Mouse (Mus musculus): Measurements from ENCODE around the gene Lbhd1. TPM values are rescaled to one million over a fixed set of nuclear protein-coding genes. Genes with fewer than 3 reads are reported as not detected.
A peak's percentile ranks its signal among the peaks of the same experiment; 100 is the strongest.

The Lbhd1 gene
- polyA plus RNA-seq, 1 experiment: 3.0 TPM

GRCm38 (mm10) chr19:8911810-8912209 lies 28.3 kb downstream of the Lbhd1 start:
- no peak overlapping the region for H3K27ac ChIP-seq (ENCODE audit: control insufficient read depth, insufficient read depth, low read length)
- 99% methylated on average over 5 of the region's 5 CpGs for WGBS

GRCm38 (mm10) chr19:8914212-8914611 lies 30.7 kb downstream of the Lbhd1 start:
- no peak overlapping the region for H3K4me3 ChIP-seq (ENCODE audit: control insufficient read depth, insufficient read depth, low read length)
- H3K27me3 ChIP-seq (ENCODE audit: control insufficient read depth, insufficient read depth, low read length): no peaks in the 10 kb centered on the region
- peaks cover 72% of the 10 kb centered on the region for H3K36me3 ChIP-seq (ENCODE audit: control insufficient read depth, insufficient read depth, low read length)
- 95% methylated on average over 3 of the region's 3 CpGs for WGBS
- H3K4me1 ChIP-seq (replicated peaks; ENCODE audit: control insufficient read depth, insufficient read depth, low read length): no peaks in the 10 kb centered on the region
- TF ChIP-seq CTCF (IDR thresholded peaks at IDR 0.05; ENCODE audit: borderline replicate concordance, control insufficient read depth, extremely low read depth, insufficient read depth, low read length, poor library complexity) (no peak), POLR2A (IDR thresholded peaks at IDR 0.05; ENCODE audit: control insufficient read depth, extremely low read depth, insufficient read depth, low read length, poor library complexity) (no peak)
- H3K27ac ChIP-seq (ENCODE audit: control insufficient read depth, insufficient read depth, low read length): no peak overlapping the region
- DNase-seq: no peak

More at GRCm38 (mm10) chr19:8911810-8912209, 28.3 kb downstream of the Lbhd1 start:
- Histone ChIP-seq H3K27me3 (ENCODE audit: control insufficient read depth, insufficient read depth, low read length) (no peaks in the 10 kb centered on the region), H3K4me1 (replicated peaks; ENCODE audit: control insufficient read depth, insufficient read depth, low read length) (no peaks in the 10 kb centered on the region), H3K36me3 (ENCODE audit: control insufficient read depth, insufficient read depth, low read length) (peaks cover 96% of the 10 kb centered on the region), H3K4me3 (ENCODE audit: control insufficient read depth, insufficient read depth, low read length) (no peak overlapping the region)
- TF ChIP-seq CTCF (IDR thresholded peaks at IDR 0.05; ENCODE audit: borderline replicate concordance, control insufficient read depth, extremely low read depth, insufficient read depth, low read length, poor library complexity) (no peak), POLR2A (IDR thresholded peaks at IDR 0.05; ENCODE audit: control insufficient read depth, extremely low read depth, insufficient read depth, low read length, poor library complexity) (no peak)
- DNase-seq: no peak

DNA sequence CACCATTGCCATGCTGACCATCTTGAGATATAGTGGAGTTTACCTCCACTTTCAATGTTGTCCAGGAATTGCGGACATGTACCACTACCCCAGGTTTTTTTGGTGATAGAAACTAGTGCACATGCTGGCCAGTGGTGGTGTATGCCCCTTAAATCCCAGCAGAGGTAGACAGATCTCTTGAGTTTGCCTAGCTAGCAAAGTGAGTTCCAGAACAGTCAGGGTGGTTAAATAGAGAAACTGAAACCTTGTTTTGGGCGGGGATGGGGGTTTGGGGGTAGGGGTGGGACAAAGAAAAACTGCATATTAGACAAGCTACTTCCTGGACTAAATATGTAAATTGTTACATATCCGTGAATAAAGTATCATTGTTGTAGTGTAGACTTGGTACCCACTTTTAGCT lies 35.5 kb downstream of the Lbhd1 start:
- peaks cover 24% of the 10 kb centered on the region for H3K36me3 ChIP-seq (ENCODE audit: control insufficient read depth, insufficient read depth, low read length)
- no peak for DNase-seq
- no peak overlapping the region for H3K4me3 ChIP-seq (ENCODE audit: control insufficient read depth, insufficient read depth, low read length)
- 51% methylated on average over 3 of the region's 3 CpGs for WGBS
- no peaks in the 10 kb centered on the region for H3K27me3 ChIP-seq (ENCODE audit: control insufficient read depth, insufficient read depth, low read length)
- H3K4me1 ChIP-seq (replicated peaks; ENCODE audit: control insufficient read depth, insufficient read depth, low read length): peaks cover 5% of the 10 kb centered on the region; the same call in 1 of the 2 replicates
- no peak overlapping the region for H3K27ac ChIP-seq (ENCODE audit: control insufficient read depth, insufficient read depth, low read length)
- TF ChIP-seq POLR2A (IDR thresholded peaks at IDR 0.05; ENCODE audit: control insufficient read depth, extremely low read depth, insufficient read depth, low read length, poor library complexity): no peak

GRCm38 (mm10) chr19:8919684-8920072 lies 36.1 kb downstream of the Lbhd1 start:
- Histone ChIP-seq H3K4me3 (ENCODE audit: control insufficient read depth, insufficient read depth, low read length) (no peak overlapping the region), H3K4me1 (replicated peaks; ENCODE audit: control insufficient read depth, insufficient read depth, low read length) (peaks cover 5% of the 10 kb centered on the region; the same call in 1 of the 2 replicates), H3K36me3 (ENCODE audit: control insufficient read depth, insufficient read depth, low read length) (peaks cover 17% of the 10 kb centered on the region), H3K27me3 (ENCODE audit: control insufficient read depth, insufficient read depth, low read length) (no peaks in the 10 kb centered on the region), H3K27ac (ENCODE audit: control insufficient read depth, insufficient read depth, low read length) (peak overlapping the region; percentile 24; the same call in 1 of the 2 replicates)
- no peak for TF ChIP-seq POLR2A (IDR thresholded peaks at IDR 0.05; ENCODE audit: control insufficient read depth, extremely low read depth, insufficient read depth, low read length, poor library complexity)
- WGBS: 79% methylated on average over 6 of the region's 6 CpGs
- no peak for DNase-seq

GRCm38 (mm10) chr19:8920073-8920736 lies 36.7 kb downstream of the Lbhd1 start, which contains the start of gene B3gat3:
Gene B3gat3, plus strand, starts transcription at chr19:8920374.
- no peak for TF ChIP-seq CTCF (IDR thresholded peaks at IDR 0.05; ENCODE audit: borderline replicate concordance, control insufficient read depth, extremely low read depth, insufficient read depth, low read length, poor library complexity)
- no peak for TF ChIP-seq POLR2A (IDR thresholded peaks at IDR 0.05; ENCODE audit: control insufficient read depth, extremely low read depth, insufficient read depth, low read length, poor library complexity)
- Histone ChIP-seq H3K36me3 (ENCODE audit: control insufficient read depth, insufficient read depth, low read length) (peaks cover 12% of the 10 kb centered on the region), H3K27me3 (ENCODE audit: control insufficient read depth, insufficient read depth, low read length) (no peaks in the 10 kb centered on the region), H3K4me1 (replicated peaks; ENCODE audit: control insufficient read depth, insufficient read depth, low read length) (peaks cover 5% of the 10 kb centered on the region; the same call in 1 of the 2 replicates), H3K27ac (ENCODE audit: control insufficient read depth, insufficient read depth, low read length) (peak within 1 kb of the TSS; percentile 53), H3K4me3 (ENCODE audit: control insufficient read depth, insufficient read depth, low read length) (peak within 1 kb of the TSS; percentile 82)
- WGBS: 1% methylated on average over 49 of the region's 50 CpGs
- DNase-seq: peak; percentile 84

DNA sequence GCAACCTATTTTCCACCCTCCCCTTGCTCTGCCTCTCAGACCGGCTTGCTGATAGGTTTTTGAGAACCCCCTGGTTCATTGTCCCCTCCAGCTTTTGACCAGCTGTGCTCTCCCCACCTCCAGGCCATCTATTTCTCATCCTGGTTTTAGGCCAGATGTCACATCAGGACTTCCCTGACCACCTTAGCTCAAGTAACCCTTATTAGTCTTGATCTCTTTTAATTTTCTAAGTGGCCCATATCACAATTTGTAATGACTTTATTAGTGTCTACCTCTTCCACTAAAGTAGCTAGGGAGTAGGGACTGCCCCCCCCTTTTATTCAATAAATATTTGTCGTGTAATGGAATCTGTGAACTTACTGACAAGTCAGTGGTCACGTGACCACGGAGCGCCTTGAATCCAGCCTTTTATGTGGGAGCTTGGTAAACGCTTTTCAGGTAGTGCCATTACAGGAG lies 37.3 kb downstream of the Lbhd1 start:
- TF ChIP-seq POLR2A (IDR thresholded peaks at IDR 0.05; ENCODE audit: control insufficient read depth, extremely low read depth, insufficient read depth, low read length, poor library complexity): no peak
- TF ChIP-seq CTCF (IDR thresholded peaks at IDR 0.05; ENCODE audit: borderline replicate concordance, control insufficient read depth, extremely low read depth, insufficient read depth, low read length, poor library complexity): no peak
- Histone ChIP-seq H3K27me3 (ENCODE audit: control insufficient read depth, insufficient read depth, low read length) (no peaks in the 10 kb centered on the region), H3K4me1 (replicated peaks; ENCODE audit: control insufficient read depth, insufficient read depth, low read length) (peaks cover 5% of the 10 kb centered on the region; the same call in 1 of the 2 replicates), H3K36me3 (ENCODE audit: control insufficient read depth, insufficient read depth, low read length) (peaks cover 5% of the 10 kb centered on the region), H3K27ac (ENCODE audit: control insufficient read depth, insufficient read depth, low read length) (peak overlapping the region; percentile 53; the same call in 1 of the 2 replicates), H3K4me3 (ENCODE audit: control insufficient read depth, insufficient read depth, low read length) (peak overlapping the region; percentile 82)
- WGBS: under 1% methylated on average over 6 of the region's 6 CpGs
- DNase-seq: peak; percentile 26
